Mouse (Mus musculus) forebrain, embryonic 11.5 days (tissue): ENCODE measurements around the gene Rnf8. TPM values are rescaled to one million over a fixed set of nuclear protein-coding genes. Genes with fewer than 3 reads are reported as not detected.

Experiments
- ATAC-seq: fragments of 200-750 bp; cut with Nextera tagmentation; replicated peaks from 2 replicates; pipeline ENCODE4 v1.8.0; 2017; ENCODE audit warnings: moderate TSS enrichment; ENCODE audit not compliant: low FRiP score
- DNase-seq: peaks from one replicate; pipeline ENCODE4 v3.0.0-alpha.2; 2017; ENCODE audit warnings: low spot score
- H3K27ac ChIP-seq: fragments of 300-500 bp; sonication (generic); 2 replicates; pipeline ENCODE4 v1.5.1; 2014; ENCODE audit warnings: low read depth, low read length
- H3K27me3 ChIP-seq: fragments of 300-500 bp; sonication (generic); 2 replicates; pipeline ENCODE4 v1.6.1; 2014; ENCODE audit warnings: mild to moderate bottlenecking, low read length, mixed read lengths; ENCODE audit not compliant: control insufficient read depth, insufficient read depth
- H3K36me3 ChIP-seq: fragments of 300-500 bp; sonication (generic); 2 replicates; pipeline ENCODE4 v1.6.1; 2014; ENCODE audit warnings: mild to moderate bottlenecking, low read length, moderate library complexity, mixed read lengths; ENCODE audit not compliant: control insufficient read depth, insufficient read depth
- H3K4me1 ChIP-seq: fragments of 300-500 bp; sonication (generic); replicated peaks from 2 replicates; pipeline ENCODE4 v1.6.1; 2014; ENCODE audit warnings: low read length, mixed read lengths; ENCODE audit not compliant: control insufficient read depth, insufficient read depth
- H3K4me2 ChIP-seq: fragments of 300-500 bp; sonication (generic); 2 replicates; pipeline ENCODE4 v1.6.1; 2014; ENCODE audit warnings: low read depth, mild to moderate bottlenecking, low read length, moderate library complexity, mixed read lengths; ENCODE audit not compliant: severe bottlenecking
- H3K4me3 ChIP-seq: fragments of 300-500 bp; sonication (generic); 2 replicates; pipeline ENCODE4 v1.5.1; 2014; ENCODE audit warnings: low read depth, low read length
- H3K9ac ChIP-seq: fragments of 300-500 bp; sonication (generic); 2 replicates; pipeline ENCODE4 v1.6.1; 2014; ENCODE audit warnings: low read length
- H3K9me3 ChIP-seq: fragments of 300-500 bp; sonication (generic); 2 replicates; pipeline ENCODE4 v1.6.1; 2016; ENCODE audit warnings: low read length, mixed read lengths; ENCODE audit not compliant: control insufficient read depth
- WGBS: fragments of 180-500 bp; shearing (Covaris S2); extraction: QIAGEN DNeasy Blood & Tissue Kit; methylation state at CpG from one replicate; pipeline ENCODE4 v1.1.7; 2014; 5-methylcytosine and 5-hydroxymethylcytosine counted together
- polyA plus RNA-seq: library from polyadenylated mRNA; unstranded; fragments of >200 nt; fragmentation: Nextera tagmentation; extraction: Ambion mirVana; gene quantifications from 2 replicates; pipeline ENCODE4 v1.2.1, GENCODE M21; 2014

The Rnf8 gene
- polyA plus RNA-seq, 1 experiment from 2014 or later, result 112 TPM

DNA sequence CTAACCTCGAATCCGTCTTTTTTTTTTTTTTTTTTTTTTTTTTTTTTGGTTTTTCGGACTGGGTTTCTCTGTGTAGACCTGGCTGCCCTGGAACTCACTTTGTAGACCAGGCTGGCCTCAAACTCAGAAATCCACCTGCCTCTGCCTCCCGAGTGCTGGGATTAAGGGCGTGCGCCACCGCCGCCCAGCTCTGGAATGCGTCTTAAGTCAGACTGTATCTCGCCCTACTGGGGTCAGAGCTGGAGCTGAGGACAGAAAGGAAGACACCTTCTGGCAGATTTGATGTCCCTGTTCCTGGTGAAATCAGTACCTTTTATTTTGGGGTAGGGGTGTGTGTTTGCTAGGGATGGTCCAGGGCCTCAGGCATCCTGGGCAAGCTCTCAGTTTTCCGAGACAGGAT lies 17.7 kb downstream of the Rnf8 start:
- Histone ChIP-seq H3K36me3 (peaks cover 14% of the 10 kb centered on the region; the same call in 1 of the 2 replicates), H3K4me3 (no peak overlapping the region), H3K27me3 (no peaks in the 10 kb centered on the region), H3K27ac (no peak overlapping the region), H3K4me1 (no peaks in the 10 kb centered on the region), H3K4me2 (no peak overlapping the region), H3K9ac (no peak overlapping the region), H3K9me3 (no peaks in the 10 kb centered on the region)
- 96% methylated on average over 11 of the region's 11 CpGs for WGBS
- DNase-seq (no peak), ATAC-seq (no peak)

DNA sequence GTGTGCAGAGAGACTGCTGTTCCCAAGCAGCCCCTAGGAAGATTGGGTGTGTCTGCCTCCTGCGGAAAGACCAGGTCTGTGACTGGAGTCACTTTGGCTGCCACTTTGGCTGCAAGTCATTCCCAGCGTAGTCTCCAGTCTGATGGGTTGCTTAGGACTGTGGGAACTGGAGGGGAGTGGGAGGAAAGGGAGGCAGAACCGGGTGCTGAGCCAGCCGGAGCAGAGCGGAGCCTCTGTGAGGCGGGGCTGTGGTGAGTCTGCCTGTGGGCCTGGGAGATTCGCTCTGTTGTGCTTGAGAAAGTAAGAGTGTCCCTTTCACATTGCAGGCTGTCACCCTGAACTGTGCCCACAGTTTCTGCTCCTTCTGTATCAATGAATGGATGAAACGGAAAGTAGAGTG lies 20.9 kb downstream of the Rnf8 start:
- H3K4me2 ChIP-seq, result no peak overlapping the region
- DNase-seq (no peak), ATAC-seq (no peak)
- no peak overlapping the region for H3K9ac ChIP-seq
- peaks cover 13% of the 10 kb centered on the region; the same call in 1 of the 2 replicates for H3K36me3 ChIP-seq
- H3K4me1 ChIP-seq, result no peaks in the 10 kb centered on the region
- H3K9me3 ChIP-seq, result no peaks in the 10 kb centered on the region
- H3K27ac ChIP-seq, result no peak overlapping the region
- WGBS, result 92% methylated on average over 8 of the region's 8 CpGs
- H3K27me3 ChIP-seq, result no peaks in the 10 kb centered on the region
- H3K4me3 ChIP-seq, result no peak overlapping the region

DNA sequence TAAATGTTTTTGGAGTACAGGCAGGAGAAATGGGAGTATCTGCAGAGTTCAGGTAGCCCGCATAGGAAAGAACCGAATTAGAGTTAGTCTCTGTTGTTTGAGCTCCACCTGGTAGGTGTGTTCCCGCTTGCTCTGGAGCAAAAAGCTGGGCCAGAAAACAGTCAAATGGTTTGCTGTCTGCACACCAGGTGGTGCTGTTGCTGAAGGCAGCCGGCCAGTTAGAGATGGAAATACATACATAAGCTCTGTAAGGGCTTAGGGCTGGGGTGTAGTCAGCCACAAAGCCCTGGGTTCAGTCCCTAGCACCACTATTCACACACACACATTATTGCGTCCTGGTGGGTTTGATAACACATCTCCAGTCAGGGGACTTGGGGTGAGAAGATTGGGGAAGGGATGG lies 21.5 kb downstream of the Rnf8 start:
- no peaks in the 10 kb centered on the region for H3K27me3 ChIP-seq
- peak; percentile 62 for DNase-seq
- H3K4me2 ChIP-seq, result no peak overlapping the region
- no peak overlapping the region for H3K9ac ChIP-seq
- no peaks in the 10 kb centered on the region for H3K4me1 ChIP-seq
- ATAC-seq, result no peak
- no peak overlapping the region for H3K27ac ChIP-seq
- H3K9me3 ChIP-seq, result no peaks in the 10 kb centered on the region
- H3K4me3 ChIP-seq, result no peak overlapping the region
- WGBS, result 70% methylated on average over 5 of the region's 5 CpGs
- H3K36me3 ChIP-seq, result peaks cover 17% of the 10 kb centered on the region; the same call in 1 of the 2 replicates

DNA sequence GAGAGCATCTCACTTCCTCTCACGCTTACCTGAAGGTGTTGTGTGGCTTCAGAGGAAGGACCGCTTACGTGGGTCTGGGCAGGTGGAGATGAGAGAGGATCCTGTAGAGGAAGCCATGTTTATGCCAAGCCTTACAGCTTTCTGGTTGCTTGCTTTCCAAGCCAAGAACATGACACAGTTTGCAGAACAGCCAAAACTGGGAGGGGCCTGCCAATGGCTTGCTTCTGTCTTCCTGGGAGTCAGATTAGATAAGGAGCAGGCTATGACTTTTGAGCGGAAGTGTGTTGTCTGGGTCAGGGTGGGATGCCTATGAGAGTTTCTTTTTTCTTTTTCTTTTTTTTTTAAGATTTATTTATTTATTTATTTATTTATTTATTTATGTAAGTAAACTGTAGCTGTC lies 22.8 kb downstream of the Rnf8 start:
- Histone ChIP-seq H3K36me3 (peaks cover 16% of the 10 kb centered on the region; the same call in 1 of the 2 replicates), H3K4me3 (no peak overlapping the region), H3K9ac (no peak overlapping the region), H3K27me3 (no peaks in the 10 kb centered on the region), H3K4me1 (no peaks in the 10 kb centered on the region), H3K9me3 (no peaks in the 10 kb centered on the region), H3K4me2 (no peak overlapping the region), H3K27ac (no peak overlapping the region)
- no peak for ATAC-seq
- 97% methylated on average over 4 of the region's 4 CpGs for WGBS
- DNase-seq, result no peak

DNA sequence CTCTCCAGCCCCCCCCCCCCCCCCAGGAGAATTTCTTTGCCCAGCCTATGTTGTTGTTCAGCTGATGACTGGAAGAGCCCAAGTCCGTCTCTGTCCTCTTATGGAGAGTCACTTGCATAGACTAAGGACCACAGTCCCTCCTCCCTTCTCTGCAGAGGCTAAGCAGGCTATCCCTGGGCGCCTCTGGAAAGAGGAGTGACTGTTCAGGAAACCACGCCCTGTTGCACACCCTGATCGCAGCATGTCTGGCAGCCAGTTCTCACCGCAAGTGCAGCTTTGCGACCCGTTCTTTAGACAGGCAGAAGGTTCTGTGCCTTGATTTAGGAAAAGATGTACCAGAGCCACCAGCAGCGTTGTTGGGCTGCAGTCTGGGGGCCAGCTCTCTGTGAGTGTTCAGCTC lies 23.3 kb downstream of the Rnf8 start:
- H3K4me3 ChIP-seq, result no peak overlapping the region
- peaks cover 16% of the 10 kb centered on the region; the same call in 1 of the 2 replicates for H3K36me3 ChIP-seq
- no peak overlapping the region for H3K9ac ChIP-seq
- 86% methylated on average over 8 of the region's 8 CpGs for WGBS
- no peak overlapping the region for H3K4me2 ChIP-seq
- no peaks in the 10 kb centered on the region for H3K27me3 ChIP-seq
- no peak for DNase-seq
- no peaks in the 10 kb centered on the region for H3K9me3 ChIP-seq
- no peaks in the 10 kb centered on the region for H3K4me1 ChIP-seq
- no peak for ATAC-seq
- no peak overlapping the region for H3K27ac ChIP-seq

DNA sequence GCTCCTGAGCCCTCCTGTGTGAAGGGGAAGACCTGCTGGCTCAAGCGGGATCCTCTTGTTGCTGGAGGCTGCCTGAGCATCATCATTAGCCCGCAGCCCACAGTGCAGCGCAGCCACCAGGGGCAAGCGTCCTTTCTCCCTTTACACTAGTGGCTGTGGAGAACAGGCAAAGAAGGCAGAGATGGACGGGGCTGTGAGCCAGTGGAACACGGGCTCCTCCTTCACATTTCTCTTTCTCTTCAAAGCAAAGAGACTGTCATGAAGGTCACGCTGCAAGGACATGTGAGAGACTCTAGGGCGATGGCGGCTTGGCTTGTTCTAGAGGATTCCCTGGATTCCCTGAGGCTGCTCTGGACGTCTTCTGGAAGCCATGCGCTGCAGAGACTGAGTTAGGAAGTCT lies 26.4 kb downstream of the Rnf8 start:
- 0 out of 2 replicates have a peak, but pooled peaks cover 2% of the 10 kb centered on the region for H3K4me1 ChIP-seq
- no peaks in the 10 kb centered on the region for H3K9me3 ChIP-seq
- peaks cover 13% of the 10 kb centered on the region; the same call in 1 of the 2 replicates for H3K36me3 ChIP-seq
- DNase-seq (no peak), ATAC-seq (no peak)
- WGBS, result 97% methylated on average over 11 of the region's 11 CpGs
- no peak overlapping the region for H3K4me2 ChIP-seq
- H3K27me3 ChIP-seq, result no peaks in the 10 kb centered on the region
- no peak overlapping the region for H3K4me3 ChIP-seq
- H3K27ac ChIP-seq, result no peak overlapping the region
- H3K9ac ChIP-seq, result no peak overlapping the region

DNA sequence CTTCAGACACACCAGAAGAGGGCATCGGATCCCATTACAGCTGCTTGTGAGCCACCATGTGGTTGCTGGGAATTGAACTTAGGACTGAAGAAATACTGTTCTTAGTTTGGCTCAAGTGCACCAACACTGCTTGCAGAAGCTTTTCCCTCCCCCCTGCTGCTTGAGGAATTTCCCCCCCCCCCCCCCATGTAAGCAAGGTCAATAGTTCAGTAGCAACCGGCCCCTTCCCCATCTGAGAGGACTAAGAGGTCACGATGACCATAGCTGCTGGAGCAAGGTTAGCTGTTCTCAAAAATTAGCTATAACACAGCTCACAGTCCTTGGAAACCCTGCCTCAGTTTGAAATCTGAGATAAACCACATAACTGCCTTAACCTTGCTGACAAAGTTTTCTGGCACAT lies 27.6 kb downstream of the Rnf8 start:
- H3K4me1 ChIP-seq, result 0 out of 2 replicates have a peak, but pooled peaks cover 2% of the 10 kb centered on the region
- no peak for DNase-seq
- H3K27me3 ChIP-seq, result no peaks in the 10 kb centered on the region
- no peak overlapping the region for H3K9ac ChIP-seq
- 77% methylated on average over 3 of the region's 3 CpGs for WGBS
- H3K27ac ChIP-seq, result no peak overlapping the region
- no peaks in the 10 kb centered on the region for H3K9me3 ChIP-seq
- H3K4me3 ChIP-seq, result no peak overlapping the region
- H3K4me2 ChIP-seq, result no peak overlapping the region
- no peak for ATAC-seq
- H3K36me3 ChIP-seq, result peaks cover 13% of the 10 kb centered on the region; the same call in 1 of the 2 replicates

DNA sequence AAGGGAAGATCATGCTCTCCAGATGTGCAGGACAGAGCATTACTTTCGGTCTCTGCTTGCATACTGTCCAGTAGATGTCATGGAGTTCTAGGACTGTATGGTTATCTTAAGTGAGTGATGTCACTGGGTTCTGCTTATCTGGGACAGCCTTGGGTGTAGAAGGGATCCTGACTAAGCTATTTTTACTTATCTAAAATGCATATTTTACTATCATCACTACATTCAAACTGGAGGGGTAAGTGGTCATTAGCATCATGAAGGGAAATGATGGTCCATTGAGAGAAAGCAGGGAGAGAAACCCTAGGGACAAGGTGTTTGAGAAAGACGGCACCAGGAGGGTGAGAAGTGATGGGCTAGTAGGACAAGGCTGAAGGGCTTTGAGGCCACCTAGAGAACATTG lies 43.7 kb downstream of the Rnf8 start:
- Histone ChIP-seq H3K36me3 (no peaks in the 10 kb centered on the region; the same call in 1 of the 2 replicates), H3K27me3 (no peaks in the 10 kb centered on the region), H3K4me3 (no peak overlapping the region), H3K9ac (no peak overlapping the region), H3K4me1 (peaks cover 6% of the 10 kb centered on the region; the same call in 1 of the 2 replicates), H3K4me2 (no peak overlapping the region), H3K27ac (no peak overlapping the region), H3K9me3 (no peaks in the 10 kb centered on the region)
- 86% methylated on average over 2 of the region's 2 CpGs for WGBS
- DNase-seq, result no peak
- no peak for ATAC-seq

DNA sequence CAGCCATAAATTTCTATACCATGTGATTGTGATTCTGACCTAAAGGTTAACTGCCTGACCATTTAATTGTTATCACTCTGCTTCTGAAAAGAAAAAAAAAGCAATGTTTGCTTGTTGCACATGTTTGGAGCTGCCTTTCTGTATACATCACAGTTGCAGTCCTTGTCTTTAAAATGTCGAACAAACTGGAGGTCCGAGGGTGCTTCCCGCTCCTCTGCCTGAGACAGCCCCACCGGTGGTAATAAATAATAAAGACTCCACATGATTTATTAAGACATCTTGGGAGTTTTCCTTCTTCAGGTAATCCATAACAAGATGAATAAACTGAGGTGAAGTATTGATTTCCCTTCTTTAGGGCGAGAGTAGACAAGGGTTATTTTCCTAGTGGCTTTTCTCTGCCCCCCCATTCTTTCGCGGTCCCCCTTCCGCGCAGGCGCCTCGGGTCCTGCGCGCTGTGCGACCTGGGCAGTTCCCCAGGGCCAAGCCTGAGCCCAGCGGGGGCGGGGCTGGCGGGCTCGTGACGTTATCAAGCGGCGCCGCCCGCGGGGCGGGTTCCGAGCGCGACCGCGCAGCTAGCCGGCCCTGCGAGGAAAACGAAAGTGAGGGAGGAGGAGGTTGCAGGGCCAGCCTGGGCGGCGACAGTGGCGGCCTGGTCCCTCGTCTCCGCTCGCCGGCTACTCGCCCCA lies 45.6 kb downstream of the Rnf8 start, which contains the start of gene Cmtr1:
Gene Cmtr1, plus strand, starts transcription at position 520 of the 686 bp plus-strand sequence.
- Histone ChIP-seq H3K27me3 (no peaks in the 10 kb centered on the region), H3K4me3 (peak within 1 kb of the TSS; percentile 97), H3K27ac (peak within 1 kb of the TSS; percentile 76), H3K4me2 (peak within 1 kb of the TSS; percentile 88), H3K36me3 (peaks cover 4% of the 10 kb centered on the region; the same call in 1 of the 2 replicates), H3K9ac (peak within 1 kb of the TSS; percentile 96), H3K9me3 (no peaks in the 10 kb centered on the region), H3K4me1 (peaks cover 6% of the 10 kb centered on the region; the same call in 1 of the 2 replicates)
- ATAC-seq (peak; percentile 96), DNase-seq (peak; percentile 98)
- WGBS, result 2% methylated on average over 41 of the region's 41 CpGs
